Comparison of ENCODE assay signal across 23 mouse cellular contexts in genomic region chr7:101967256-101967655, GRCm38 (mm10). TPM values are rescaled to one million over a fixed set of nuclear protein-coding genes. Genes with fewer than 3 reads are reported as not detected.
DNase-seq lines count a peak whose midpoint lies in the region; ATAC-seq lines count a peak whose summit lies in the region.
"Had no signal": no experiment of that assay in that cellular context is flagged by ENCODE, and none has a peak within 500 bp of the region (broad histone marks: within the 10 kb centered on the region; RNA-seq: fewer than 3 reads in every experiment).

No protein-coding gene starts in this region.

- WGBS in embryonic facial prominence, embryonic 14.5 days: 86% methylated on average over 1 of the region's 1 CpGs
- 88% methylated on average over 1 of the region's 1 CpGs for WGBS in embryonic facial prominence, embryonic 10.5 days
- WGBS in heart, embryonic 15.5 days: 35% methylated on average over 1 of the region's 1 CpGs
- 45% methylated on average over 1 of the region's 1 CpGs for WGBS in lung, embryonic 15.5 days

- no peak overlapping the region for H3K4me3 ChIP-seq in embryonic facial prominence, embryonic 14.5 days (ENCODE audit: low read depth, low read length)
- H3K4me3 ChIP-seq in embryonic facial prominence, embryonic 10.5 days: no peak overlapping the region
- H3K4me3 ChIP-seq in heart, embryonic 15.5 days: no peak overlapping the region
- H3K4me3 ChIP-seq in lung, embryonic 15.5 days: no peak overlapping the region
- H3K4me3 ChIP-seq: embryonic facial prominence, embryonic 15.5 days; layer of hippocampus, adult 2 months; midbrain, embryonic 10.5 days; neural tube, embryonic 13.5 days had no signal

- H3K4me1 ChIP-seq in embryonic facial prominence, embryonic 14.5 days (ENCODE audit: control insufficient read depth, insufficient read depth, low read length): peaks cover 20% of the 10 kb centered on the region
- H3K4me1 ChIP-seq in embryonic facial prominence, embryonic 10.5 days: peaks cover 37% of the 10 kb centered on the region
- peaks cover 39% of the 10 kb centered on the region for H3K4me1 ChIP-seq in heart, embryonic 15.5 days (replicated peaks)
- peaks cover 39% of the 10 kb centered on the region for H3K4me1 ChIP-seq in lung, embryonic 15.5 days

- ATAC-seq in embryonic facial prominence, embryonic 14.5 days (ENCODE audit: low read depth): no peak
- no peak for ATAC-seq in heart, embryonic 15.5 days (replicated peaks; ENCODE audit: insufficient number of reproducible peaks, insufficient read depth, low FRiP score, low read depth)
- ATAC-seq in lung, embryonic 15.5 days (ENCODE audit: borderline replicate concordance, extremely low read depth, low FRiP score, low TSS enrichment): no peak
- ATAC-seq: activated CD4-positive, CD25-positive, alpha-beta regulatory T cell, adult 4 months; CD4-positive, CD25-positive, alpha-beta regulatory T cell, adult 4 months; liver, postnatal 0 days had no signal

- no peaks in the 10 kb centered on the region for H3K36me3 ChIP-seq in embryonic facial prominence, embryonic 14.5 days (ENCODE audit: control insufficient read depth, insufficient read depth, low read length)
- H3K36me3 ChIP-seq in embryonic facial prominence, embryonic 10.5 days (replicated peaks): no peaks in the 10 kb centered on the region
- no peaks in the 10 kb centered on the region for H3K36me3 ChIP-seq in heart, embryonic 15.5 days
- no peaks in the 10 kb centered on the region for H3K36me3 ChIP-seq in lung, embryonic 15.5 days
- H3K36me3 ChIP-seq: embryonic facial prominence, embryonic 15.5 days; midbrain, embryonic 10.5 days; neural tube, embryonic 13.5 days had no signal

- no peak overlapping the region for H3K27ac ChIP-seq in embryonic facial prominence, embryonic 14.5 days (replicated peaks; ENCODE audit: low read depth, low read length)
- H3K27ac ChIP-seq in embryonic facial prominence, embryonic 10.5 days (replicated peaks): no peak overlapping the region
- peak overlapping the region; percentile 47 for H3K27ac ChIP-seq in heart, embryonic 15.5 days
- H3K27ac ChIP-seq in lung, embryonic 15.5 days: 0 out of 2 replicates have a peak overlapping the region, but pooled peaks have one; percentile 45
- H3K27ac ChIP-seq: embryonic facial prominence, embryonic 15.5 days; layer of hippocampus, adult 2 months; midbrain, embryonic 10.5 days had no signal

- H3K27me3 ChIP-seq in embryonic facial prominence, embryonic 14.5 days (replicated peaks; ENCODE audit: control insufficient read depth, insufficient read depth, low read length): no peaks in the 10 kb centered on the region
- H3K27me3 ChIP-seq in embryonic facial prominence, embryonic 10.5 days (replicated peaks; ENCODE audit: low read depth, poor library complexity, severe bottlenecking): no peaks in the 10 kb centered on the region
- H3K27me3 ChIP-seq in heart, embryonic 15.5 days: no peaks in the 10 kb centered on the region
- no peaks in the 10 kb centered on the region for H3K27me3 ChIP-seq in lung, embryonic 15.5 days
- H3K27me3 ChIP-seq: embryonic facial prominence, embryonic 15.5 days; neural tube, embryonic 13.5 days had no signal

- intact Hi-C loops in heart, postnatal 25 days (cut with DNase I): loop anchor here (5.0 kb wide), 2 partner anchors 35 to 50 kb away; partner anchors contain the start of genes Lrrc51 and Numa1

- H3K9ac ChIP-seq in embryonic facial prominence, embryonic 14.5 days (ENCODE audit: low read depth, low read length): no peak overlapping the region
- no peak overlapping the region for H3K9ac ChIP-seq in heart, embryonic 15.5 days
- H3K9ac ChIP-seq in lung, embryonic 15.5 days: no peak overlapping the region
- H3K9ac ChIP-seq: embryonic facial prominence, embryonic 15.5 days; liver, postnatal 0 days; neural tube, embryonic 13.5 days had no signal

- no peaks in the 10 kb centered on the region for H3K9me3 ChIP-seq in embryonic facial prominence, embryonic 14.5 days (ENCODE audit: control insufficient read depth, low read length)
- H3K9me3 ChIP-seq in embryonic facial prominence, embryonic 10.5 days: no peaks in the 10 kb centered on the region
- no peaks in the 10 kb centered on the region for H3K9me3 ChIP-seq in heart, embryonic 15.5 days (replicated peaks)
- H3K9me3 ChIP-seq in lung, embryonic 15.5 days: no peaks in the 10 kb centered on the region
- H3K9me3 ChIP-seq: embryonic facial prominence, embryonic 15.5 days; midbrain, embryonic 10.5 days; neural tube, embryonic 13.5 days had no signal

- peak; percentile 23 for DNase-seq in embryonic facial prominence, embryonic 14.5 days (ENCODE audit: low spot score)
- DNase-seq in embryonic facial prominence, embryonic 10.5 days (ENCODE audit: low spot score): no peak
- DNase-seq in heart, postnatal 25 days (ENCODE audit: low spot score): no peak
- DNase-seq in lung, postnatal 36 days: no peak
- peak; percentile 55 for DNase-seq in retina, postnatal 1 day
- DNase-seq in retina, embryonic 14.5 days (ENCODE audit: low spot score): no peak
- DNase-seq: adrenal gland, postnatal 10 days; cerebellum, adult 11 months; cerebellum, postnatal 14 days; gastrocnemius, postnatal 10 days; kidney, adult 18-20 months; kidney, postnatal 14 days; layer of hippocampus, postnatal 36 days; liver, postnatal 0 days; thymus, postnatal 14 days had no signal

- H3K4me2 ChIP-seq in embryonic facial prominence, embryonic 14.5 days (ENCODE audit: low read depth, low read length): no peak overlapping the region
- no peak overlapping the region for H3K4me2 ChIP-seq in heart, embryonic 15.5 days
- no peak overlapping the region for H3K4me2 ChIP-seq in lung, embryonic 15.5 days
- H3K4me2 ChIP-seq: embryonic facial prominence, embryonic 15.5 days; neural tube, embryonic 13.5 days had no signal

RNA-seq across cellular contexts. Expression of gene Numa1, which starts 33.3 kb away (rescaled TPM):
- 88.9 and 97.8 TPM in 2 replicates for polyA plus RNA-seq in embryonic facial prominence, embryonic 14.5 days (2014; fragmentation: Nextera tagmentation; extraction: Ambion mirVana)
- 110 and 113 TPM in 2 replicates for polyA plus RNA-seq in embryonic facial prominence, embryonic 10.5 days (2016; fragmentation: Nextera tagmentation; extraction: Ambion mirVana)
- 40.0 and 50.0 TPM in 2 replicates for polyA plus RNA-seq in heart, embryonic 15.5 days (2015; fragmentation: Nextera tagmentation; extraction: Ambion mirVana)
- total RNA-seq in heart, postnatal 25 days (2021): 10 to 100 TPM; 88.4 to 93.0 TPM
- 68.9 and 79.4 TPM in 2 replicates for polyA plus RNA-seq in lung, embryonic 15.5 days (2015; fragmentation: Nextera tagmentation; extraction: Ambion mirVana)

RNA-seq across cellular contexts. Expression of gene Lrrc51, which starts 33.6 kb away (rescaled TPM):
- 9.3 and 14.2 TPM in 2 replicates for polyA plus RNA-seq in embryonic facial prominence, embryonic 14.5 days (2014; fragmentation: Nextera tagmentation; extraction: Ambion mirVana)
- polyA plus RNA-seq in embryonic facial prominence, embryonic 10.5 days (2016; fragmentation: Nextera tagmentation; extraction: Ambion mirVana): 9.4 and 9.7 TPM in 2 replicates
- polyA plus RNA-seq in heart, embryonic 15.5 days (2015; fragmentation: Nextera tagmentation; extraction: Ambion mirVana): 3.9 and 4.6 TPM in 2 replicates
- total RNA-seq in heart, postnatal 25 days (2021): 1 to 10 TPM; 3.3 to 4.1 TPM
- 11.8 and 13.5 TPM in 2 replicates for polyA plus RNA-seq in lung, embryonic 15.5 days (2015; fragmentation: Nextera tagmentation; extraction: Ambion mirVana)

RNA-seq across cellular contexts. Expression of gene Il18bp, which starts 51.2 kb away (rescaled TPM):
- polyA plus RNA-seq in embryonic facial prominence, embryonic 14.5 days (2014; fragmentation: Nextera tagmentation; extraction: Ambion mirVana): 2.0 and 3.0 TPM in 2 replicates
- 3.0 and 3.4 TPM in 2 replicates for polyA plus RNA-seq in embryonic facial prominence, embryonic 10.5 days (2016; fragmentation: Nextera tagmentation; extraction: Ambion mirVana)
- 1.5 and 2.3 TPM in 2 replicates for polyA plus RNA-seq in heart, embryonic 15.5 days (2015; fragmentation: Nextera tagmentation; extraction: Ambion mirVana)
- total RNA-seq in heart, postnatal 25 days (2021): 1 to 10 TPM; 6.5 to 6.8 TPM
- 2.2 and 2.3 TPM in 2 replicates for polyA plus RNA-seq in lung, embryonic 15.5 days (2015; fragmentation: Nextera tagmentation; extraction: Ambion mirVana)

Comparison
In these comparisons a context has a peak if more than half of its experiments do, and no peak if none do; other contexts are left out.
1. DNase-seq: peak in embryonic facial prominence, embryonic 14.5 days (single experiment) and retina, postnatal 1 day (single experiment); none in embryonic facial prominence, embryonic 10.5 days (single experiment), heart, postnatal 25 days (single experiment), lung, postnatal 36 days (single experiment) and retina, embryonic 14.5 days (single experiment).
2. H3K27ac ChIP-seq: peak in heart, embryonic 15.5 days (single experiment) and lung, embryonic 15.5 days (single experiment); none in embryonic facial prominence, embryonic 14.5 days (single experiment) and embryonic facial prominence, embryonic 10.5 days (single experiment).